Mouse (Mus musculus) C2C12 (cell line): Measurements from ENCODE around the gene Gm18596.

ENCODE experiments used
- CEBPB ChIP-seq: IDR thresholded peaks from one replicate; pipeline ENCODE4 v1.6.1; 2011; ENCODE audit warnings: low read depth, mild to moderate bottlenecking, control low read depth, moderate library complexity
- CTCF ChIP-seq: IDR thresholded peaks from one replicate; pipeline ENCODE4 v1.5.1; 2011; ENCODE audit not compliant: control insufficient read depth, insufficient read depth, insufficient read length
- FOSL1 ChIP-seq: IDR thresholded peaks from one replicate; pipeline ENCODE4 v1.8.0; 2011; ENCODE audit warnings: mild to moderate bottlenecking, low read length; ENCODE audit not compliant: poor library complexity, insufficient read depth, severe bottlenecking
- MAX ChIP-seq: IDR thresholded peaks from one replicate; pipeline ENCODE4 v1.6.1; 2011; ENCODE audit warnings: mild to moderate bottlenecking, control low read depth
- MYOD1 ChIP-seq: IDR thresholded peaks from one replicate; pipeline ENCODE4 v1.6.1; 2011; ENCODE audit warnings: low read depth; ENCODE audit not compliant: control insufficient read depth, insufficient read length
- MYOG ChIP-seq: IDR thresholded peaks from one replicate; pipeline ENCODE4 v1.6.1; 2011; ENCODE audit not compliant: control insufficient read depth, insufficient read length; ENCODE audit errors: extremely low read depth
- USF1 ChIP-seq: IDR thresholded peaks from one replicate; pipeline ENCODE4 v1.6.1; 2011; ENCODE audit warnings: low read depth, mild to moderate bottlenecking, control low read depth, moderate library complexity

- TF ChIP-seq CTCF (no peak), MYOG (no peak), MAX (no peak), USF1 (no peak), MYOD1 (no peak), CEBPB (no peak), FOSL1 (no peak)
These were observed 6.5 kb downstream of the Gm18596 start for GRCm38 (mm10) chr10:77735928-77736327.
